In the genomic region with DNA sequence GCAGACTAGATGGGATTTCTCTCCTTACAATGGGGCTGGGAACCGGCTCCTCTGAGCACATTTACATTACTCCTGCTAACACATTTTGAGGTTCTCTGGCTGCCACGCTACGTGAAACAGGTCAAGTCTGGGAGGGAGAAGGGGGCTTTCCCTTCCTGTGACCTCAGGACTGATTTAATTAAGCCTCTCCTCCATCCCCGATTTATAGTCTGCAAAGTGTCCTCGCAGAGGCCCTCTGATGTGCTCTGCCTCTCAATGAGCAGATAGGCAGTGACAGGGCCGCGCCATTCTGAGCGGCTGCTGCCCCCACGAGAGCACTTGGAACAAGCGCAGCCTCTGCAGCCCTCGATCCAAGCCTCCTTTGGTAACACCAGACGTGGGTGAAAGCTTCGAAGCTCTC, we compare ENCODE assay signal across 8 mouse cellular contexts.
DNase-seq lines count a peak whose midpoint lies in the region; ATAC-seq lines count a peak whose summit lies in the region.

No protein-coding gene starts in this region.

- no peak for ATAC-seq in CD4-positive, CD25-positive, alpha-beta regulatory T cell, adult 4 months
- ATAC-seq in embryonic facial prominence, embryonic 12.5 days (ENCODE audit: insufficient number of reproducible peaks, insufficient read depth, low FRiP score, low TSS enrichment): peak; percentile 85
- ATAC-seq in limb, embryonic 12.5 days (ENCODE audit: insufficient number of reproducible peaks, insufficient read depth, low FRiP score, low TSS enrichment, low read depth): no peak
- peak; percentile 96 for ATAC-seq in midbrain, embryonic 16.5 days

- peaks cover 9% of the 10 kb centered on the region for H3K4me1 ChIP-seq in embryonic facial prominence, embryonic 12.5 days
- peaks cover 9% of the 10 kb centered on the region for H3K4me1 ChIP-seq in limb, embryonic 12.5 days (replicated peaks)
- peaks cover 11% of the 10 kb centered on the region for H3K4me1 ChIP-seq in midbrain, embryonic 16.5 days (ENCODE audit: control insufficient read depth, insufficient read depth, low read length)

- WGBS in embryonic facial prominence, embryonic 12.5 days: 5% methylated on average over 13 of the region's 13 CpGs
- 3% methylated on average over 13 of the region's 13 CpGs for WGBS in limb, embryonic 12.5 days
- WGBS in midbrain, embryonic 16.5 days: 1% methylated on average over 13 of the region's 13 CpGs

- no peak overlapping the region for H3K4me3 ChIP-seq in embryonic facial prominence, embryonic 12.5 days
- no peak overlapping the region for H3K4me3 ChIP-seq in limb, embryonic 12.5 days (replicated peaks)
- H3K4me3 ChIP-seq in midbrain, embryonic 16.5 days (ENCODE audit: low read depth, low read length): no peak overlapping the region

- no peak overlapping the region for H3K9ac ChIP-seq in embryonic facial prominence, embryonic 12.5 days
- H3K9ac ChIP-seq in limb, embryonic 12.5 days (replicated peaks): no peak overlapping the region
- peak overlapping the region; percentile 10 for H3K9ac ChIP-seq in midbrain, embryonic 16.5 days (ENCODE audit: low read depth, low read length)

- DNase-seq in CD4-positive, CD25-positive, alpha-beta regulatory T cell, adult 2 months (ENCODE audit: low read depth, low spot score): peak; percentile 60
- DNase-seq in heart, adult 8-10 months (ENCODE audit: low spot score): peak; percentile 71
- DNase-seq in kidney, adult 9 months: peak; percentile 73
- peak; percentile 30 to 51 for DNase-seq in spleen, postnatal 36 days (ENCODE audit: low spot score in 2 of 2)

- H3K4me2 ChIP-seq in embryonic facial prominence, embryonic 12.5 days (replicated peaks): no peak overlapping the region
- 0 out of 2 replicates have a peak overlapping the region, but pooled peaks have one; percentile 28 for H3K4me2 ChIP-seq in limb, embryonic 12.5 days
- H3K4me2 ChIP-seq in midbrain, embryonic 16.5 days (ENCODE audit: low read length): peak overlapping the region; percentile 16

- H3K27me3 ChIP-seq in embryonic facial prominence, embryonic 12.5 days: 0 out of 2 replicates have a peak, but pooled peaks cover 2% of the 10 kb centered on the region
- peaks cover 13% of the 10 kb centered on the region for H3K27me3 ChIP-seq in limb, embryonic 12.5 days
- no peaks in the 10 kb centered on the region for H3K27me3 ChIP-seq in midbrain, embryonic 16.5 days (ENCODE audit: control insufficient read depth, insufficient read depth, low read depth, low read length)

- no peak overlapping the region for H3K27ac ChIP-seq in embryonic facial prominence, embryonic 12.5 days
- H3K27ac ChIP-seq in limb, embryonic 12.5 days: no peak overlapping the region
- peak overlapping the region; percentile 71 for H3K27ac ChIP-seq in midbrain, embryonic 16.5 days (ENCODE audit: low read length)

- H3K36me3 ChIP-seq in embryonic facial prominence, embryonic 12.5 days: no peaks in the 10 kb centered on the region
- H3K36me3 ChIP-seq in limb, embryonic 12.5 days: no peaks in the 10 kb centered on the region
- no peaks in the 10 kb centered on the region for H3K36me3 ChIP-seq in midbrain, embryonic 16.5 days (ENCODE audit: control insufficient read depth, insufficient read depth, low read length)

- H3K9me3 ChIP-seq in embryonic facial prominence, embryonic 12.5 days: no peaks in the 10 kb centered on the region
- no peaks in the 10 kb centered on the region for H3K9me3 ChIP-seq in limb, embryonic 12.5 days
- H3K9me3 ChIP-seq in midbrain, embryonic 16.5 days (replicated peaks; ENCODE audit: control insufficient read depth, low read length, poor library complexity, severe bottlenecking): no peaks in the 10 kb centered on the region; the same call in 1 of the 2 replicates

Comparison
In these comparisons a context has a peak if more than half of its experiments do, and no peak if none do; other contexts are left out.
1. ATAC-seq: peak in embryonic facial prominence, embryonic 12.5 days (single experiment) and midbrain, embryonic 16.5 days (single experiment); none in CD4-positive, CD25-positive, alpha-beta regulatory T cell, adult 4 months (single experiment) and limb, embryonic 12.5 days (single experiment).
2. Peak in every context shown above with its lines, with median percentiles within 50 percentile points of each other: DNase-seq.